Mouse (Mus musculus): ENCODE measurements around the gene Myo1d.
A peak's percentile ranks its signal among the peaks of the same experiment; 100 is the strongest.

The Myo1d gene

DNA sequence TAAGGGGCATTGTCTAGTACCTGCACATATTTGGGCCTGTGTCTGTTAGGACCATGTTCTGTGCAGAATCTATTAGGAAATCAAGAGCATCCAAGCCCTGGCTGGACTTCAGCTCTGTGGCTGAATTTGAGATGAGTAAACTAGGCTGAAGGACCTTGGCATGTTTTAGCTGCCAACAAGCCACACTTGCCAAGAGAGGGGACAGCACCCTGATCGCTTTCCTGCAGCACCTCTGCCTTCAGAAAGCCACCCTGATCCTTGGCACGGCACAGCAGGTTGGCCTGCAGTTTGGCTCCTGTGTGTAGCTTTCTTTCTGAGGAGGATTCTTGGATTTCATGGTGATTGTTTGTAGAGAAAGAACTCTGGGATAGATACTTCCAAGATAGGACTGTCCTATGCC lies 1.7 kb upstream of the Myo1d start:
- peak; percentile 41 for DNase-seq (ENCODE audit: low spot score)

DNA sequence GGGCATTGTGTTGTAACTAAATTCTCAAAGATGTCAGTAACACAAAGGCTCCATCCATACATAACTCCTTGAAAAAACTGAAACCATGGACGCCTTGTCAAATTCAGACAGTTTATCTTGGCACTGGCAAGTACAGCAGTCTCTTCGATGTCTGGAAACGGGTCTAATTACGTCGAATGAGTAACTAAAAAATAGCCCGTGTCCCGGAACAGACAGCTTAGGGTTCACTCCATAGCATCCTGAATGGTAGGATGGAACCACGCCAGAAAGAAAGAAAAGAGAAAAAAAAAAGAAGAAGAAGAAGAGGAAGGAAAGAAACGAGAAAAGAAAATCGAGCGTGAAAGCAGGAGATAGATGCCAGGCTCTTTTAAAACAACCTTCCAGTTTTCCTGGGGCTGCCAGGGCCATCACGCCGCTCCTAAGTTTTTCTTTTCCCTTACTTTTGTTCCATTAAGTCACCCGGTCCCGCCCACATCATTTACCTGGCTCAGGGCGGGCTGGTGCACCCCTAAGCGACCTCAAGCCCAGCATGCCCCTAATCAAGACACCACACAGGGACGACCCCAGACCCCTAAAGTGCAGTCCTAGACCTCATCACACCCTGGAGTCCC lies 804 bp downstream of the Myo1d start:
- DNase-seq (ENCODE audit: low spot score) = peak; percentile 28

DNA sequence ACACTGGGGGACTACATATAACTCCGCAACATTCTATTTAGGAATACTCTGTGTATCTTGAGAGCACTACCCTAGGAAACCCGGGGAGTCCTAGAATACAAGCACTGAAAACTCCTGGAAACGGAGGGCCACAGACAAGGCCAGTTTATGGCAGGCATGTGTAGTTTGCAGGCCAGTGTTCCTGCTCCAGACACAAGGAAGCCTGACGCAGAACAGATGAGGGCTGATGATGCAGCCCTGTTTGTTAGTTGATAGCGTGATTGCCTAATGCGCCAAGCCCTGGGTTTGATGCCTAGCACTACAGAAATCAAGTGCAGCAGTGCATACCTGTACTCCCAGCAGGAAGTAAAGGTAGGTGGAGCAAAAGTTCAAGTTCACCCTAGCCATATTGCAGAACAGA lies 1.7 kb downstream of the Myo1d start:
- DNase-seq (ENCODE audit: low spot score) = peak; percentile 21

DNA sequence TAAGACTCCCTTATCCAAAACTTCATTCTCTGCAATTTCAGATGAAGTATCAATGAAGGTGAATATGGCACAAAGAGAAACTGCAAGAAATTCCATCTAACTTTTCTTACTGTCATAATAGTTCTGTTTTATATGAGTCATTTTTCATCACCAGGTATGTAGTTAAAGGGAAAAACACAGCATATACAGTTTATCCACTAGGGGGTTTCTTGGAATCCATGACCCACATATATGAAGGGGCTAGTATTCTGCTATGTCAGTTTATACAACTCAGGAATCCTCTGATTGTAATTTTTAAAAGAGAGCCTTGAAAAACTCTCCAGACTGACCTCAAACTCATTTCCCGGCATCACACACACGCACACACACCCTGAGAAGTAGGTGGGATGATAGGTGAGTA lies 2.1 kb downstream of the Myo1d start:
- DNase-seq (ENCODE audit: low spot score) = no peak

DNA sequence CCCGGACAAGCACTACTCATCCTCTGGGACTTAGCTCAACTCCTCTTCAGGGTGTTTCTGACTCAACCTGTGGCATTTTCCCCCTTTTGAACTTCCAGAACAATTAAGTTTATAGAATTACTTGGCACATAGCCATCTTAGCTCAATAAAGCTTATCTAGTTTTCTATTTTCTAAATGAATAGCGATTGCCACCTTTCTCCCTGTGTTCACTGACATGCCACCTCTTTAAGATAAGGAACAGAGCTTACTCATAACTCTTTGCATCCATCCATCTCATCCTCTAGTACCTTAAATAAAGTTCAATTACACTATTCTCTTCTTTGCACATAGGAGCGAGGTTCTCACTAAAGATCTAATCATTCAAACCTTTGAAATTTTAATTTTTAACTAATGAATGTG lies 4.3 kb downstream of the Myo1d start:
- DNase-seq (ENCODE audit: low spot score) = no peak

DNA sequence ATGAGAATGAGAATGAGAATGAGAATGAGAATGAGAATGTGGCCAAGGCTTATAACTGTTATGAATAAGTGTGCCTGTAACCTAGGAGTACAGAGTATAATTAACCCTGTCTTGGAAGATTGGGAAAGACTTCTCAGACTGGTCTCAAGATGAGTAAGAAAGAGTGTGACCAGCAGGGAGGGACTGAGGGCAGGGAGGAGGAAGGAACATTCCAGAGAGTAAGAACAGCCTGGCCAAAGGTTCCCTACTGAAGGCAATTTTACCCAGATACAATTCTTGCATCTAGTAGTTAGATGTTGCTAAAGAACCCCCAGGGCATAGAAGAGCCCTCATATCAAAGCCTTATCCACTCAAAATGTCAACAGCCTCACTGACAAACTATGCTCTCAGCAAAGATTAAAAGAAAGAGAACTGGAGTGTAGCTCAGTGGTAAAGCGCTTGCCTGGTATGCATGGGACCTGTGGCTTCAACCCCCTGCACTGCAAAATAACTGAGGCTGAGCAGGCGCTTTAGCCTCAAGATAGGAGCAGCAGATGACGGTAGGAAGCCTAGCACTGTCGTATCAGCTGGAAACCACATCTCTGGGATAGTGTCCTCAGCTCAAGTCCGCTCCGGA lies 7.1 kb downstream of the Myo1d start:
- no peak for DNase-seq (ENCODE audit: low spot score)

DNA sequence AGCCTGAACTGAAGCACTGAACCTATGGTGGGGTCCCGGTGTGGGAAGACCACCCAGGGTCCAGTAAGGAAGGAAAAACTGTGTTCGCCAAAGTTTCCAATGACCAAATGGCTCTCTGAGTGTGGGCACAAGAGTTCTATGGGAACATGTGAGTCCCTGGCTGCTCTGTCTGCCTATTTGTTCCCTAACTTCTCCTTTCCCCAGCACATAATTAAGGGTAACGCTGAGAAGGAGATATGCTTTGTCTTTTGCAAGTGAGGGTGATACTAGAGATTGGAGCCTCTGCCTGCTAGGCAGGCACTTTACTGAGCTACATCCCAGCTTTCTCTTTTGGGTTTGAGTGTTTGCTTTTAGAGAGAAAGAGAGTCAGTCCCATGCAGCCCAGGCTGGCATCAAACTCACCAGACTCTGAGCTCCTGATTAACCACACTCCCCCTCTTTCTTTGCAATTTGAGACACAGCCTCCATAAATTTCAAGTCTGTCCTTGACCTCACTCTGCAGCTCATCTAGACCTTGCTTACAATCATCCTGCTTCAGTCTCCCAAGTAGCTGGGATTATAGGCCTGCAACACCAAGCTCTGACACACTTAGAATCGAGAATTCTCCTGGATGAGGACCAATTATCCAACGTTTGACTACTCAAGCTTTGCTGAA lies 8.1 kb downstream of the Myo1d start:
- DNase-seq (ENCODE audit: low spot score) = no peak

DNA sequence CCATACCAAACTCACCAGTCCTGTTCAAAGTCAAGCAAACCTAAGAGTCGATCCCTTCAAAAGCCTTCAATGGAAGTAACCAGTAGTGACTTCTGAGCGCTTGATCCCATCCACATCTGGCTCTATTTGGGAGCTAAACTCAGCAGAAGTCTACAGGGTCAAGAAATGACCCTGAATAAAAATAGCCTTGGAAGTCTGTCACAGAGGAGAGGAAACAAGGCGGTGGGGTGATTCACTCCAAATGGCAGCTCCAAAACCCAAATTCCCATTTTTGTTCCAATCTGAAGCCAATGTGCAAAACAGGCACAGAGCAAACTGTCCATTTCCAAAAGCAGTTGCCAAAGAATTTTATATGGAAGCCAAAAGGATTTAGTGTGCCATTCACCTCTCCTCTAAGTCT lies 8.6 kb downstream of the Myo1d start:
- DNase-seq (ENCODE audit: low spot score) = no peak

DNA sequence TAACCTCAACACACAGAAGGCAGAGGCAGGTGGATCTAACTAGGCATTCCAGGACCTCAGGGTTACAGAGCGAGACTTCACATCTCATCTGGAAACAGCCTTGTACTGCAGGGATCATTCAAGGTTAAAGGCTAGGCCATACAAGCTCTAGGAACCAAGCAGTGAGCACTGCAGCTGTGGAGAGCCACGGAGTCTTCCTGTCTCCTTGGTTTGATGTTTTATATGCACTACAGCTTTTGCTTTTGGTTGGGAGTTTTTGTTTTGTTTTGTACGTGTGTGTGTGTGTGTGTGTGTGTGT lies 12.6 kb downstream of the Myo1d start:
- no peak for DNase-seq (ENCODE audit: low spot score)

DNA sequence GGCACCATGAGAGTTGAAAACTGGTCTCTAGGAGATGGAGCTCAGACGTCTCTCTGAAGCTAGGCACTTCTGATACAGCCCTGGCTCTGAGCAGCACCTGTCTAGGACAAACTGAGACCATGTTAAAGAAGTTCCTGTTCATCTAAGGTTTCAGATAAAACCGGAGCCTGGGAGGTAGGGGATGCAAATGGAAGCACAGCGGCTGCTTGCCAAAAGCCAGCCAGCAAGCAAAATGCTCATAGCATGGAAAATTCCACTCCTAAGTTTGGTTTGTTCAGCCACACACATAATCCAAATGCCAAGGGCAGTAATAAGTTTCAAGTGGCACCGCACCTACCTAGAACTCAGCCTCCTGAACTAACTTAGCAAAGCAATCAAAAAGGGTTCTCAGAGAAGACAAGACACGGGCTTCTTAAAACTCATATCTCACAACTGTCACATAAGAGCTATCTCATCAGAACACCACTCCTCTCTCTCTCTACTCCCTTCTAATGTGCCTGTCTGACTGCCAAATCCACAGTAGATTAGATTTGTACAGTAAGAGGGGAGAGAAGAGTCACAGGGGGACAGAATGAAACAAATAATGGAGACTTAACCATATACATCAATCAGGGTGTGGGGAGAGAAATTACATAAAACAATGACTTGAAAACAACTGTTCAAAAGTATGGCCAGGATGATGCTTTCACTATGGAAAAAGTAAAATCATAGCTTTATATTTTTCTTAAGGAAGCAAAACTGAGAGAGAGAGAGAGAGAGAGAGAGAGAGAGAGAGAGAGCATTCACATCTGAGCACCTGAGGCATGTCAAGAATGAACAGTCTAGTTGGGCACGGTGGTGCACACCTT lies 13.1 kb downstream of the Myo1d start:
- DNase-seq (ENCODE audit: low spot score) = peak; percentile 71

- no peak for DNase-seq (ENCODE audit: low spot score)
Measured at GRCm38 (mm10) chr11:80766068-80766467, 13.8 kb downstream of the Myo1d start.

DNA sequence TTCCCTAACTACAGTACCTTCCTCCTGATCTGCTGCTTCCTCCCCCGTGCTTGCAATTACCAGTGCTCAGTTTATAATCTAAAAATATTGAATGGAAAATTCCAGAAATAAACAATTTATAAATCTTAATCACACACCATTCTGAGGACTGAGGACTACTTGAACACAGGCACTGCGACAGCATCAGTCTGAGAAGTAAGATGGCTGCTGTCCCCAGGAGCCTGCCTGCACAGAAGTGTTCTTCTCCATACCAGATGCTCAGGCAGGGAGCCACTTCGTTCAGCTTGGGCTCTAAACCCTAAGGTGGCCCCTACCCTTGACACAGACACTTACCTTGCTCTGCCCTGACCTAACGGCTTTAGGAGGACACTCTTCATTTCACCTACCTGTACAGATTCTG lies 17.8 kb downstream of the Myo1d start:
- DNase-seq (ENCODE audit: low spot score) = no peak

GRCm38 (mm10) chr11:80761285-80761974 lies 18.4 kb downstream of the Myo1d start:
- DNase-seq (ENCODE audit: low spot score) = no peak

DNA sequence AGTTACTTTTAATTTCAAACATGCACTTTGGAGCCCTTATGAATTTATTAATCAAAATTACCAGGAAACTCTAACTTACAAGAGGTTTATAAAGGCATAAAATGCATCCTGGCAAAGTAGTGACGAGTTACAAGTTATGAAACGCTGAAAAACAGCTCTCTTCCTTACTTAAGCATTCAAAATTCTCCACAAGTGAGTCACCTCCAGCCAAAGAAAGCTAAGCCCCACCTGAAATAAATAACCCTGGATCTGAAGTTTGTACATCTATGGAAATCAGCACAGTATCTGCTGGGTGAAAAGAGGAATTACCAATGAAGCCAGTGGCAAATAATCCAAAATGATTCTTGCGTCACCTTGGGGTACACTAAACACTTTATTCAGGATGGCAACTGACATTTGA lies 20.8 kb downstream of the Myo1d start:
- DNase-seq (ENCODE audit: low spot score) = peak; percentile 28

GRCm38 (mm10) chr11:80754201-80754600 lies 25.6 kb downstream of the Myo1d start:
- no peak for DNase-seq (ENCODE audit: low spot score)

DNA sequence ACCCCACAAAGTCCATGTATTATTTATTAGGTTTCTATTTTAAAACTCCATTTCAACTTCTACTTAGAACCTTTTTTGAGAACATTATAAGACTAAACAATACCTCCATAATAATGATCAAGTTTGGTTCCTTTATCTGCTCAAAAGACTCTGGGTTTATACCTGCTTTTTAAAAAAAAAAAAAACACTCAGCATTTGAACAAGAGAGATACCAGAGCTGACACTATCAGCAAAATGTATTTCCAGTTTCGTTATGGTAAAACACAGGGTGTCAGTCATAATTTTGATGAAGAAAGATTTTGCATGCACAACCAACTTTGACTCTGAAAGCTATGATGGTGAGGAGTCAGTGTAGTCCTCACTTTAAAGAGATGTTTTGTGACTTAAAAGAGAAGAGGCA lies 28.7 kb downstream of the Myo1d start:
- no peak for DNase-seq (ENCODE audit: low spot score)

- DNase-seq (ENCODE audit: low spot score) = no peak
Measured at GRCm38 (mm10) chr11:80749187-80749586, 30.6 kb downstream of the Myo1d start.

DNA sequence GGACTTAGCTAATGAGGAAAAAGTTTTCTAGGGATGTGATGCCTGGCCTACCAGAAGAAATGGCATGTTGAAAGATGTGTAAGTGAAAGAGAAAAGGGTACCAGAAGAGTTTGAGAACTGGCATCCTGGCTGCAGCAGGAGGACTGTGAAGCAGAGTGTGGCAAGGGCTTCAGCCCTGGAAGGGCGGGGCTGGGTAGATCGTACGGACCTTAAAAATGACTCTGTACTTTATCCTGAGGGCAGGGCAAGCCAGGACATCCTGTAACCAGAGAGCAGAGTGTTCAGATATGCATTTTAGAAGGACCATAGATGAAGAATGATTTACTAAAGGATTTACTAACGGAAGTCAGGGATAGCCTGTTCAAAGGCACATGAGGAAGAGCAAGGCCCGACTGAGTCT lies 34.4 kb downstream of the Myo1d start:
- no peak for DNase-seq (ENCODE audit: low spot score)

- no peak for DNase-seq (ENCODE audit: low spot score)
Measured at GRCm38 (mm10) chr11:80743823-80744410, 35.9 kb downstream of the Myo1d start.

DNA sequence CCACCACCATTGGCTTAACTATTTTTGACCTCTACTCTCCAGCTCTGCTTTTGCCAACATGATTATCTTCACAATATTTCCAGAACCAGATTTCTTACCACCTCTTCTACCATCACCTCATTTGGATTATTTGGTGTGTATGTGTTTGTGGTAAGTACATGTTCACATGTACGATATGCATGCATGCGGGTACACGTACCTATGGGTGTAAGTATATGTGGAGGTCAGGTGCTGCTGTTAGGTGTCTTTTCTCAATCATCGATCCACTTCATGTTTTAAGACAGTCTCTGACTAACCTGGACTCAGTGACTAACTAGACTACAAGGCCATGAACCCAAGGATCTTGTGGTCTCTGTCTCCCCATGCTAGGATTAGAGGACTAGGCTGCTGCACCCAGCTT lies 37.4 kb downstream of the Myo1d start:
- no peak for DNase-seq (ENCODE audit: low spot score)

GRCm38 (mm10) chr11:80734771-80735170 lies 45.1 kb downstream of the Myo1d start:
- no peak for DNase-seq (ENCODE audit: low spot score)

DNA sequence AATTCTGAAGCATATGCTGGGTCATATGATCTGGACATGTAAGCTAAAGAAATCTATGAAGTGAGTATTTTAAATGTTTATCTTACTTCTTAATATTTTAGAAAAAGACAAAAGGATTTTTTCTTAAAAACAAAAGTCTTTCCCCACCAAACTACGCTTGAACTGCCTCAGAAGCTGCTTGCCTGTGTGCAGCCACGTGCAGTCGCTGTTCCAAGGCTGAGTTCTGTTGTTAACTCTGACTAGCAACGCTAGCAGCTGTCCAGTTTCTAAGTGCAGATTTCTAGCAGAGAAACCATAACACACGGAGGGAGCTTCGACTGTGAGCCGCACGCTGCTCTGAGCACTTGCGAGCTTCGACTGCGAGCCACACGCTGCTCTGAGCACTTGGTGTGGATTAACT lies 55.1 kb downstream of the Myo1d start:
- no peak for DNase-seq (ENCODE audit: low spot score)

All from lung, postnatal 25 days (tissue).